Comparison of ENCODE assay signal across 12 mouse cellular contexts in genomic region chr17:5360759-5361158, GRCm38 (mm10). TPM values are rescaled to one million over a fixed set of nuclear protein-coding genes. Genes with fewer than 3 reads are reported as not detected.
DNase-seq lines count a peak whose midpoint lies in the region.
"Had no signal": no experiment of that assay in that cellular context is flagged by ENCODE, and none has a peak within 500 bp of the region (broad histone marks: within the 10 kb centered on the region; RNA-seq: fewer than 3 reads in every experiment).

No protein-coding gene starts in this region.

- DNase-seq in ovary, adult 18-20 months (ENCODE audit: low spot score): peak; percentile 82
- no peak for DNase-seq in ovary, postnatal 10 days (ENCODE audit: low spot score)
- DNase-seq in adrenal gland, adult 8-10 months: peak; percentile 85
- peak; percentile 94 for DNase-seq in kidney, adult 9 months
- peak; percentile 64 for DNase-seq in ovary, postnatal 36 days (ENCODE audit: low spot score)
- no peak for DNase-seq in embryo, embryonic 9.5 days (ENCODE audit: extremely low spot score)
- DNase-seq in layer of hippocampus, adult 8-10 months (ENCODE audit: low spot score in 2 of 2): no peak
- DNase-seq: cerebellum, postnatal 14 days; lung, postnatal 14 days; right cerebral cortex, postnatal 14 days; thymus, postnatal 36 days had no signal

RNA-seq across cellular contexts. Expression of gene Ldhal6b, which starts 57.8 kb away (rescaled TPM):
- 1 to 10 TPM in 3 of 4 experiments, under 1 TPM in 1; 0.73 to 3.9 (median 1.8) TPM for total RNA-seq in adrenal gland, adult 8-10 months (2022)
- 1 to 10 TPM; 1.5 to 2.0 (median 1.8) TPM for total RNA-seq in layer of hippocampus, adult 8-10 months (2022)
- total RNA-seq: hematopoietic stem cell, adult 5-6 weeks had no signal

Comparison
In these comparisons a context has a peak if more than half of its experiments do, and no peak if none do; other contexts are left out.
1. DNase-seq: peak in ovary, adult 18-20 months (single experiment), adrenal gland, adult 8-10 months (single experiment), kidney, adult 9 months (single experiment) and ovary, postnatal 36 days (single experiment); none in ovary, postnatal 10 days (single experiment), embryo, embryonic 9.5 days (single experiment) and layer of hippocampus, adult 8-10 months (0 of 2).